Mouse (Mus musculus) 416B (cell line): ENCODE results near the gene Abca17.

Experiments used
- DNase-seq: peaks from one replicate; pipeline ENCODE4 v3.0.0; 2011; ENCODE audit warnings: low read depth

Gene Abca17

DNA sequence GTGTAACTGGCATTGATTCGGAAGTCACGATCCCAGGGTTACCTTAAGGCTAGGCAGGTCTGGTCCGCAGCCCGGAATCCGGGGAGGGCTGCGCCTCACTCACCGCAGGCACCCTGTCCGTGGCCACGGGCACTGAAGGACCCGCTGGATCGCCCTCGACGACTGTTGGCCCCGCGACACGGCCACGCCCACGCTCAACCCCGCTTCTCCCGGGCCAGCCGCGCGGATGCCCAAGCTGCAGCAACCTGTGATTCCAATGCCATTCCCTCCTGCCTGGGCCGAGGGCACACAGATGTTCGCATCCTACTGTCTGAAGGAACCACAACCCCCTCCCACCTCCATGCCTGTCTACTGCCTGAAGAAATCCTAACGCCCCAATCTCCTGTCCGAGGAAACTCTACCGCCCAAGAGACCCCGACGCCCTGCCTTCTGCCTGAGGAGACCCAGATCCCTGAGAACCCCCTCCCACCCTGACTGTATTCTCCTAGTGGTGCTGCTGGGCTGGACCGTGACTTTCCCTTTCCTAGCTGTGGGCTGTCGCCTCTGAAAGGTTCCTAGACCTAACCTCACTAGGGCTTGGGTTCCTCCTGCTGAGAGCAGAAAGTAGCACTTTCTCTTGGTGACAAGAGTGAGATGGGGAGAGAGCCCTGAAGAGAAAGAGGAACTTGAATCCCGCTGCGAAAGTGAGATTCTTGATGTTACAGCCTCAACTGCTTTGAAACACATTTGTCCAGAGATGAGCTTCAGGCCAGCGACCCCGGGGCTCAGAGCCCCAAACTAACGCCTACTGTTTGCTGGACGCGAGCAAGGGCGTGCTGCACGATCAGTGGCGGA is at the start of gene Abca17:
Abca17 (minus strand) TSS at position 143 of the 834 bp plus-strand sequence.
- DNase-seq, result no peak

DNA sequence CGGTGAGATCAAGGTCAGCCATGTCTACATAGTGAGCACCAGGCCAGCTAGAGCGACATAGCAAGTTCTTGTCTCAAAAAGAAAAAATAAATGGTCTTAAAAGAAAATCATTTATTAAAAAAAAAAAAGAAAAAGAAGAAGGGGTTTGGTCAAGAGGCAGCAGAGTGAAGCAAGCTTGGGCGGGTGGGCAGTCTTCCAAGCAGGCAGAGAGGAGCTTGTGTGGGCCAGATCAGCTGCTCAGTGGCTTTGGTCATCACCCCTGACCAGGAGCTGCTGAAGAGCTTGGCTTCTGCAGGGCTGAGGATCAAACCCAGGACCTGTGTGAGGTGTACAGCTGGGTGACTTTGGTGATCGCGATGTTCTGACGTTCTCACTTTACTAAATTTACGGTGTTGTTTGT is 43.6 kb upstream of the Abca17 start:
- no peak for DNase-seq

- DNase-seq, result no peak
Measured at GRCm38 (mm10) chr17:24393527-24393926, 42.7 kb upstream of the Abca17 start.

- peak; percentile 28 for DNase-seq
Measured at GRCm38 (mm10) chr17:24391149-24391548, 40.3 kb upstream of the Abca17 start.

- peak; percentile 59 for DNase-seq
Measured at GRCm38 (mm10) chr17:24389865-24390264, 39.0 kb upstream of the Abca17 start.

DNA sequence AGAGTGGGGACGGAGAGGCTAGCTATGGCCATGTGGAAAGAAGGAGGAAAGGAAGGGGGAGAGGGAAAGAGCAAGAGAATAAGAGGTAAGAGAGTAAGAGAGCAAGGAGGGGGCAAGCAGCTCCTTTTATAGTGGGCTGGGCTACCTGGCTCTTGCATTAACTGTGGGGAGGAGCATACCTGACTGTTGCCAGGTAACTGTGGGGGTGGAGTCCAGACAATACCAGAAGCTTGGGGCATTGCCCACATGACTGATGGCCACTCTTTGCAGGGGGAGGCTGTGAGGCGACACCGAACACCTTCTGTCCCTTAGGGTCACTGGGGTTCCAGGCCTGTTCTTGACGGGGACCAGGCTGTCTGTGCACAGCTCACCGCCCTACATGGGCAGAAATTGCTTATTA is 37.8 kb upstream of the Abca17 start:
- DNase-seq, result no peak

- DNase-seq, result no peak
Measured at GRCm38 (mm10) chr17:24383789-24384188, 32.9 kb upstream of the Abca17 start.

DNA sequence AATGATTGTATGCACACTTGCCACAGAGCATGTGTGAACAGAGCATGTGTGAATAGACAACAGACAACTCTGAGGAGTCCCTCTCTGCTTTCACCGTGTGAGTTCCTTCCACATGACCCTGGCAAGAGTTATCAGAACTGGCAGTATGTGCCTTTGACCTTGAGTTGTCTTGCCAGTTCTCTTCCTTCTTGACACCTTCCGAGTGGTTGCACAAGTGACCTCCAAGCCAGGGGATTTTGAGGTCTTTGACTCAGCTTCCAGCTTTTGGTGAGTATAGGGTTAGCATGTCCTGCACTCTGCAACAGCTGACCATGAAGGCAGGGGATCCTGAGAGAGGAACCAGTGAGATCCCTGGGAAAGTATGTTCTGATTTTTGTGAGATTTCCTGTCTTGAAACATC is 27.6 kb upstream of the Abca17 start:
- DNase-seq, result peak; percentile 34

DNA sequence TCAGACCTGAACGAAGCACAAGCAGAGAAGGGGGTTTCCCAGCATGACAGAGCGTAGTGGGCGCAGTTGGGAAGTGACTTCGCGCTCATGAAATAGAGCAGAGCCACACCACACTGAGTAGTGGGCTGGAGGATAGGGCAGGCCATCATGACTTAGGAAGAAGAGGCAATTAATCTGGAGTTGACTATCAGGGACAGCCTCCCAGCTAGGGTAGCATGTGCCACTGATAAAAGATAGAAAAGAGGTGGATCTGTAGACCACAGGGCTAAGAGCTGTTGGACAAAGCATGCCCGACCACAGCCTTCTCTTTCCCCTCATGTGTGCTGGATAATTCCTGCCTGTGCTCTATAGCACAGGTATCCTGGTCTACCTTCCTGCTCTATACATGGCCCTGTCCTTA is 25.0 kb upstream of the Abca17 start:
- DNase-seq, result no peak

DNA sequence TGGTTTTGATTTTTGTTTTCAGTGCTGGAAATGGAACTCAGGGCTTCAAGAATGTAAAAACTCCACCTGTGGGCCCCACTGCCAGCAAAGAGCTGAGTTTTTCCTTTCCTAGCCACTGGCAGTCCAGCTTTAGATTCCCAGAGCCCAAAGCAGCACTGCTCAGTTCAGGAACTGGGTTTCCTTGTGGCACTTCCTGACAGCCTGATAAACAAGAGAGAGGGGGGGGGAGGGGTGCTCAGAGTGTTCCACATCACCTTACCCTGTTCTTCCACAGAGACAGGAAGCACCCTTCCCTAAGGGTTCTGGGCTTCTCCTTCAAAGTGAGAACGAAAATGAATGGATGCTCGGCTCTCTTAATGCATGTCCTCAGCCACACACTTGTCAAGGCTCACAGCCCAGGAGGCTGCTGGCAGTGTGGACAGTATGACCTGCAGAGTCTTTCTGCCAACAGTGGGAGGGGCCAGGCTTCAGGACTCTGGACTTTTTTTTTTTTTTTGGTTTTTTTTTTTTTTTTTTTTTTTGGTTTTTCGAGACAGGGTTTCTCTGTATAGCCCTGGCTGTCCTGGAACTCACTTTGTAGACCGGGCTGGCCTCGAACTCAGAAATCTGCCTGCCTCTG is 24.3 kb upstream of the Abca17 start:
- no peak for DNase-seq

GRCm38 (mm10) chr17:24365863-24366262 is 15.0 kb upstream of the Abca17 start:
- no peak for DNase-seq

GRCm38 (mm10) chr17:24364461-24364860 is 13.6 kb upstream of the Abca17 start:
- no peak for DNase-seq

- DNase-seq, result no peak
Measured at GRCm38 (mm10) chr17:24362527-24362926, 11.7 kb upstream of the Abca17 start.

GRCm38 (mm10) chr17:24361291-24361690 is 10.4 kb upstream of the Abca17 start:
- no peak for DNase-seq

- DNase-seq, result no peak
Measured at GRCm38 (mm10) chr17:24360841-24361240, 10.0 kb upstream of the Abca17 start.

DNA sequence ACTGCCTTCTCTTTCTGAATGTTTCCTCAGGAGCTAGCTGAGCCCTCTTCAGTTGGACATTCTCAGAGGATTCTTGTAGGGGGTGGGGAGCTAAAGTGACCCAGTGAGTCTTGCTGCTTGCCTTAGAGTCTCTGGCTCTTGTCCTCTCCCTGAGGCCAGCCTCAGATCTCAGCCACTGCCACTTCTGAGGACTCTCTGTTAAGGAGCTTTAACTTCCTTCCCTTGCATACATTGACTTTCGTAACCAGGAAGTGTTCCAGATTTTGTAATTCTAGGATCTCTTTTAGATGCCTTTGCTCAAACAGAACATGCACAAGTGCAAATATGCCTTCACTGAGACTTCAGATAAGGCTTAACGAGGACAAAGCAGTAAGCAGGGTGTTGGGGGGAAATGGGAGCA is 9.0 kb upstream of the Abca17 start:
- no peak for DNase-seq

DNA sequence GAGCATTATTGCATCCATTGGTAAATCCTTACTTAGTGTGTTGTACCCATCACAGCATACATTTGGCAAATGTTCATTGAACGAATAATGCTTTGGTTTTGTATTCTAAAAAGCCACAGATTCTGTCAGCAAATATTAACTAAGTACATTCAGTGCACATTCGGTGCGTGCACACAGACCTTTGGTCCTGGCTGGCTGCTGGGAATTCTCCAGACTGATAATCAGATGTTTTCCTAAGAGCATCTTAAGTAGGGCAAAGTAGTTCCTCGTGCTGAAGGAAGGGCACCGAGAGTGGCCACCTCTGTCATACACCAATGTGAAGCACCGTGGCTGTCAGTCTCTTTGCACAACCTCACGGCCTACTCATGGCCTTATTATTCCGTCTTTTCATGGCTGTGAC is 8.1 kb upstream of the Abca17 start:
- DNase-seq, result no peak

GRCm38 (mm10) chr17:24355284-24355683 is 4.4 kb upstream of the Abca17 start:
- DNase-seq, result no peak

- no peak for DNase-seq
Measured at GRCm38 (mm10) chr17:24353960-24354359, 3.1 kb upstream of the Abca17 start.

DNA sequence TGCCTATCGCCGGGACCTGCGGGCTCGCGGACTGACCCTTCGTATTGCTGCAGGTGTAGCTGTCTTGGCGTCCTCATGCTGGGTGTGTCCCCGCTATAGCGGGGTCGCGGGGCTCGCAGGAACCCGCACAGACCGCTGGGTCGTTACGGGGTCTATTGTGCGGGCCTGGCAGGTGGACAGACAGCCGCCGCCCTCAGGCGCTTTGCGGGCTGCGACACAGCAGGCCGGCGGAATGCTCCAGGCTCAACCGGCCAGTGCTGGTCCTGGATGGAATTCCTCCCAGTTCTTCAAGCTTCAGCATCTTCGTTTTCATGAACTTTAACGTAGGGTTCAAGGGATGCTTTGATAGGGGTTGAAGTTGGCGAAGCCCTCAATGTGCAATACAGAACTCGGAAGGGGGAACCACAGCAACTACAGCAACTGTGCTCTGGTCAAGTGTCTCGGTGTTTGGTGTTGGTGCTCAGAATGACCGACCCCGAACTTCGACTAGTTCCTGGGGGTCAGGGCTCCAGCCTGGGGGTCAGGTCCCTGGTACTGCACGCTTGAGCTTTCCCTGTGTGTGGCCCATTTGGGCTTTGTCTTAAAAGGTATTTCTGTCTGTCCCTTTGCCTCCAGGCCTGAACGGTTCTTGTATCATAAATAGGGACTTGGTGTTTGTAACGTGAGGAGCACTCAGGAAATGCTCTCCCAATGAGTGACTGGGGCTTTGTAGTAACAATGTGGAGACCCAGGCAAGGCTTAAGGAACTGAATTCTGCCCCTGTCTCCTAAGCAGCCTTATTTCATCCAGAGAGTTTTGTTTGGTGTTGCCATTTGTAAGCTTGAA is 1.7 kb upstream of the Abca17 start:
- DNase-seq, result peak; percentile 51

DNA sequence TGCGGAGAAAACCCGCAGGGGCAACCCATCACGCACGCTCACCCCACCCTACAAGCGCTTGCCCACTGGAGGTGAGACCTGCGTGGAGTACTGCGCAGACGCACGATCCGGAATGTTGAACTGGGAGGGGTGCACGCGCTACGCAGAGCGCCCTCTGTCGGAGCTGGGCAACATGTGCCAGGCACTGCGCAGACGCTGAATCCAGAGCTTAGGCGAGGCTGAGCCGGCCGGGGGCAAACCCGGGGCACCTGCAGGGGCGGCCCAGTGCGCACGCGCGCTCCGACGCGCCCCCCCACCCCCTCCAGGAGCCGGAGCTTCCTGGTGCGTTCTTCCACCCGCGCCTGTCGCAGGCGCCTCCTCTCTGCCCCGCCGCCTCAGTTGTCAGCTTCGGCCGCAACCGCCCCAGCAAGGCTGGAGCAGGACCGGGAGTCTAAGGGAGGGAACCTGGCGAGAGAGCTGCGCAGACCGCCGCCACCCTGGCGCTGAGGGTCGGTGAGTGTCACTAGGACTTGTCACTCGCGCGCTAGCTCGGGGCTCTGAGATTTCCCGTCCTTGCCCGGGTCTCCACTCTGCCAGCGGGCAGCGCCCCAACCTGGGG is 991 bp upstream of the Abca17 start, which contains the start of gene Abca3:
Abca3 (plus strand) TSS at position 191 of the 598 bp plus-strand sequence.
- peak; percentile 95 for DNase-seq

- peak; percentile 91 for DNase-seq
Measured at GRCm38 (mm10) chr17:24349176-24349575, 1.7 kb downstream of the Abca17 start.
